Mouse (Mus musculus): Measurements from ENCODE around the gene Hist1h2bg.
"Not testable (repeated sequence)": the region's sequence is repeated elsewhere in the genome, so short reads cannot be mapped to it uniquely, and the experiment has no call there.

Hist1h2bg gene

GRCm38 (mm10) chr13:23537006-23537710, 34.0 kb upstream of the Hist1h2bg start:
- in situ Hi-C loops (cut with MboI, MseI): loop anchor here (10.0 kb wide), 1 partner anchor 1492 kb away; the partner anchor contains the start of genes Hist1h2ag, Hist1h2bj and Hist1h4i

DNA sequence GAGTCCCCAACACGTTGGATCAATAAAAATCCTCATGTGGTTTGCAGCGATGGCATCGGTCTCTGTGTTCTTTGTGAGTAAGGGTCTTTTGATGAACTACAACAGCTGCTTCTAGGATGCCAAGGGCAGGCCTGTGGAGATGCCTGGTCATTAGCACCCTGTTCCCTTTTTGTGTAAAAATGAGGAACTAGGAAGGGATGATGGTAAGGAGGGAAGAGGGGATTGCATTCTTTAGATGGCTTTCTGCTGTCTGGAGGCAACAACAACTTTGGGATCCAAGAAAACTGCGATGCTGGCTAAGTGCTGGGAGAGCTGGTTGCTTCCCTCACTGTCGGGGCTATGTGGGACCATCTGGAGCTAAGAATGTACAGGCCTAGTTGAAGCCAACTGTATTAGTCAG, 32.9 kb upstream of the Hist1h2bg start:
- in situ Hi-C loops (cut with MboI, MseI): loop anchor here (10.0 kb wide), 1 partner anchor 1493 kb away; the partner anchor contains the start of genes Hist1h2ag, Hist1h2bj and Hist1h4i

GRCm38 (mm10) chr13:23539821-23540220, 31.4 kb upstream of the Hist1h2bg start:
- in situ Hi-C loops (cut with MboI, MseI): loop anchor here (10.0 kb wide), 1 partner anchor 1495 kb away; the partner anchor contains the start of genes Hist1h2ag, Hist1h2bj and Hist1h4i

DNA sequence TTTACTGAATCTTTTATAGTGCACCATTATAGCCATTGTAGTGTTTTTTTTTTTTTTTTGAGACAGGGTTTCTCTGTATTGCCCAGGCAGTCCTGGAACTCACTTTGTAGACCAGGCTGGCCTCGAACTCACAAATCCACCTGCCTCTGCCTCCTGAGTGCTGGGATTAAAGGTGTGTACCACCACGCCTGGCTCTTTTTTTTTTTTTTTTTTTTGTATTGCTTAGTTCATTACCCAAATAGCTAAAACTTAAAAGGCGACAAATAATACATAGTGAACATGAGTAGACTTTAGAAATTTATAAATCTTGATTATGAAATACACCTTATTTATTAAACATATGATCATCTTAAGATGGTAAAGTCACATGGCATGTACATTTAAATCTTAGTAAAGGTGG, 29.7 kb upstream of the Hist1h2bg start:
- in situ Hi-C loops (cut with MboI, MseI): no loop called here

DNA sequence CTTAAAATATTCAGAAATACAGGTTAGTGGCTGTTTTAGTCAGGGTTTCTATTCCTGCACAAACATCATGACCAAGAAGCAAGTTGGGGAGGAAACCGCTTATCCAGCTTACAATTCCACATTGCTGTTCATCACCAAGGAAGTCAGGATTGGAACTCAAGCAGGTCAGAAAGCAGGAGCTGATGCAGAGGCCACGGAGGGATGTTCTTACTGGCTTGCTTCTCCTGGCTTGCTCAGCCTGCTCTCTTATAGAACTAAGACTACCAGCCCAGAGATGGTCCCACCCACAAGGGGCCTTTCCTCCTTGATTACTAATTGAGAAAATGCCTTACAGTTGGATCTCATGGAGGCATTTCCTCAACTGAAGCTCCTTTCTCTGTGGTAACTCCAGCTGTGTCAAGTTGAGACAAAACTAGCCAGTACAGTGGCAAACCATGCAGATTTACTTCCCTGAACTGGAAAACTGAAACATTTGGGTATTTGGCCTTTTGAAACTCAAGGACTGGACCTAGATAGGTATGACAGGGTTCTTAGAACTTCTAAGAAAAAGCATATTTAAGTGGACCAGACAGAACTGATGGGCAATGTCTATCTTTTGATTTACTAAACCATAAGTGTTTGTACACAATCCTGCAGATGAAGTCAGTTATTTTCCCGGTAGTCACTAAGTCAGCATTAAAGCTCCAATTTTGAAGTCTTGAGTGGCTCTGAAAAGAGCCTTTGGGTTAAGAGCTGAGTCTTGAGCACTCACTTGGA, 28.8 kb upstream of the Hist1h2bg start:
- in situ Hi-C loops (cut with MboI, MseI): not testable (repeated sequence)

GRCm38 (mm10) chr13:23542999-23543607, 28.1 kb upstream of the Hist1h2bg start, which contains the start of gene Hist1h2bh:
TSS of gene Hist1h2bh (minus strand) at chr13:23543392.
- in situ Hi-C loops (cut with MboI, MseI): not testable (repeated sequence)

DNA sequence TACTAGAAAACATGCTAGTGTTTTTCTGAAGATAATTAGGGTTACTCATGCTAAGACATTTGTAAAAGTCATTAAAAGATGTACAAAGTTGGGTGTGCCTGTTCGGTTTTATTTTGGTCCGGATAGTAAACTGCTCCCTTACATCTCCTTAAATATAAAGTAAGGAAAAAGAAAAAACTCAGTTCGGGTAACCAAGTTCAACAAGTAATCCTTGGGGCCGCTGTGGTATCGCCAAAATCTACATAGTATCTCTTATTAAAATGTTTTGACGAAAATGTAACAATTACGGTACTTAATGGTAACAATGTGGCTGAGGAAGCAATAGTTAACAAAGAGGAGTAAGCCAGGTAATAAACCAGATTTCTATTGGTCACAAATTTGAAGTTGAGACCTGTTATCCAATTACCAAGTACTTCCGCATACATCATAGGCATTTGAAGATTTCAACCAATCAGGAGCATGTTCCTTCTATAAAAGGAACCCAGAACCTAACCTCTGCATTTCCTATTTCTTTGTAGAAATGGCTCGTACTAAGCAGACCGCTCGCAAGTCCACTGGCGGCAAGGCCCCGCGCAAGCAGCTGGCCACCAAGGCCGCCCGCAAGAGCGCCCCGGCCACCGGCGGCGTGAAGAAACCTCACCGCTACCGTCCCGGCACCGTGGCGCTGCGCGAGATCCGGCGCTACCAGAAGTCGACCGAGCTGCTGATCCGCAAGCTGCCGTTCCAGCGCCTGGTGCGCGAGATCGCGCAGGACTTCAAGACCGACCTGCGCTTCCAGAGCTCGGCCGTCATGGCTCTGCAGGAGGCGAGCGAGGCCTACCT, 27.0 kb upstream of the Hist1h2bg start, which contains the start of gene Hist1h3f:
Gene Hist1h3f (plus strand): TSS at position 88 of the 822 bp plus-strand sequence.
- in situ Hi-C loops (cut with MboI, MseI): no loop called here

DNA sequence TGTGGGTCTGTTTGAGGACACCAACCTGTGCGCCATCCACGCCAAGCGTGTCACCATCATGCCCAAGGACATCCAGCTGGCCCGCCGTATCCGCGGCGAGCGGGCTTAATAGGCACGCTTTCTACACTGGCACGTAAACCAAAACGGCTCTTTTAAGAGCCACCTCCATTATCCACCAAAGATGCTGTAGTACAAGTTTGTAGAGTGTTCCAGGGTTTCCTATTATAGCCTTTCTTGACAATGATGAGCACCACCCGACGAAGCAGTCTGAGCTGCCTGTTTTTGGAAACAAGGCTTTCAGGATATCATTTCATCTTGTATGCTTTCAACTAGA, 26.4 kb upstream of the Hist1h2bg start:
- in situ Hi-C loops (cut with MboI, MseI): not testable (repeated sequence)

DNA sequence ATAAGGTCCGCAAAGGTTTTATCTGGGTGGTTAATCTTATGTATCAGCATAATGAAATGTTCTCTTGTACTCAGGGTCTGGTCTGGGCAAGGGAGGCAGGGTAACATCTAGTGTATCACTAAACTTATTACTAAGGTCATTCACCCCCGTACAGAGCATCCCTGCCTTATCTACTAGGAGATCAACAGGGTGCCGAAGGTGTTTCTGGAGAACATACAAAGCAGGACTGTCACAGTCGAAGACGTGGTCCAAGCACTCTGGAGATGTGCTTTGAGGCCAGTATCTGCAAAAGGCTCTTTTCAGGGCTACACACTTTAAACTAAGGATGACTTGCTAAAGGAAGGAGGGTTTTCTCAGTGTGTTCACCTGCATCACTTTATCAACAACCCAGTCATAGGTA, 24.5 kb upstream of the Hist1h2bg start:
- in situ Hi-C loops (cut with MboI, MseI): no loop called here

DNA sequence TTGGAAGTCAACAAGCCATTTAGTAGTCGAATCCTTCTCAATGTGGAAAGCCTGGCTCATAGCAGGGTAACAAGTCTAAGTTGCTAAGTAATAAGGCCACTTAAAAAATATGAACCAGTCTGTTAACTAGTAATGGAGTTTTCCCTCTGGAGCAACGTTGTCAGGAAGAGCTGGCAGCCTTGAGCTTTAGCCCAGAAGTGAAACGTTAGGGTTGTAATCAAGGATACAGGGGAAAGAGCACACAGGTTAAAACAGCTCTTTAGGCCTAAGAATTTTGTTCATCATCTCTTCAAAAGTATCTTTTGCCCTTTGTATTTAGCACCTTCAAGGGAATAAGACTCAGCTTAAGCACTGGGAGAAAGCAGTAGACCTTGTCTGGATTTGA, 20.4 kb upstream of the Hist1h2bg start:
- in situ Hi-C loops (cut with MboI, MseI): no loop called here

DNA sequence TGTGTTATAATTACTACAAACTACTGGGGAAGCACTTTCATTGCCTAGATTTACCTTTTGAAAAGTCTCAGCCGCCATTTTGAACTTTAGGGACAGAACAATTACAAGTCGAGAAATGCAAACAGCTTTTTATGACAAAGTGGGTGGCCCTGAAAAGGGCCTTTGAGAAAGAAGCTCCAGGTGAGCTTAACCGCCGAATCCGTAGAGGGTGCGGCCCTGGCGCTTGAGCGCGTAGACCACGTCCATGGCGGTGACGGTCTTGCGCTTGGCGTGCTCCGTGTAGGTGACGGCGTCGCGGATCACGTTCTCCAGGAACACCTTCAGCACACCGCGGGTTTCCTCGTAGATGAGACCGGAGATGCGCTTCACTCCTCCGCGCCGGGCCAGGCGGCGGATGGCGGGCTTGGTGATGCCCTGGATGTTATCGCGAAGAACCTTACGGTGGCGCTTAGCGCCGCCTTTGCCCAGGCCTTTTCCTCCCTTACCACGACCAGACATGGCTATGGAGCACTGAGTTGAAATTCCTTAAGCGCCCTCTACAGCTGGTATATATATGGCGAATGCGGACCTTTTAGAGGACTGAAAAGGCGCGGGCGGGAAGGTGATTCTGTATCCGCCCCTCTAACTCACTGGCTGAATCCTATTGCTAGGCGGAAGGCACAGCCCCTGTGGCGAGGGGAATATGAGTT, 19.9 kb upstream of the Hist1h2bg start, which contains the start of gene Hist1h4f:
Gene Hist1h4f (minus strand): TSS at position 503 of the 689 bp plus-strand sequence.
- in situ Hi-C loops (cut with MboI, MseI): not testable (repeated sequence)

DNA sequence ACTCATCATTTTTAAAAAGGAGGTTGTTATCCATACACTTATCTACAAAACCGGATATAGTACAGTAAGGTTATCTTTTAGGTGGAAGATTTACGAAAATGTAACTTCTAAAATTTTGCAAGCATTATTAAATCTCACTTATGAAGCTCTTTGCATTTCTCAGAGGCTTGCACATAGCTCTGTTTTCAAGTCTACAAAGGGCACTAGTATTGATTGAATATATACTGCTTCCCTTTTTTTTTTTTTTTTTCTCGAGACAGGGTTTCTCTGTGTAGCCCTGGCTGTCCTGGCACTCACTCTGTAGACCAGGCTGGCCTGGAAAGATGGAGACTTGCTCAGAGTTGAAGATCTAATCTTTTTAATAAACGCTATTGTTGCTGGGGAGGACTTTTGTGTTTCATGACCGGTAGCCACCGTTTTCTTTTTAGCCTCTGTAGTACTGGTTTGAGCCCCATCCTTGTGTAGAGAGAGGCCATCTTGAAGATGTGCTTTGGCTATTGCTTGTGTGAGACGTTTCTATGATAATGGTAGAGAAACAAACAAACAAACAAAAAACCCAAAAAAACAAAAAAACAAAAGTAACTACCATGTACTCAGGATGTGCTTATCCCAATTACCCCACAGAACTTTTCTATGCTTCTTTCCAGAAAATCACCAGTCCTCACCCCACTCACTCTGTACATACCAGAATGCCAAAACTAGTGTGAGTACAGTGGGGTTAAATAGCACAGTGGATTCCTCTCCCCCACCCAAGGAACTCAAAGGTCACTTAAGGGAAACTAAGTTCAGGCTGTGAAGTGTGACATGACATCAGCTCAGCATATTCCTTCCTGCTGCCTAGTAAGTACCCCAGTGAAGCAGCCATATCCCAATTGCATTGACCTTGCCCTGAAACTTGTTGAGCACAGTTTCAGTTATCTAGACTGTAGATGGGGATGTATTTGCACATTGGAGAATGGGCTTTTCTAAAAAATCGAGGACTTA, 19.0 kb upstream of the Hist1h2bg start:
- in situ Hi-C loops (cut with MboI, MseI): no loop called here

DNA sequence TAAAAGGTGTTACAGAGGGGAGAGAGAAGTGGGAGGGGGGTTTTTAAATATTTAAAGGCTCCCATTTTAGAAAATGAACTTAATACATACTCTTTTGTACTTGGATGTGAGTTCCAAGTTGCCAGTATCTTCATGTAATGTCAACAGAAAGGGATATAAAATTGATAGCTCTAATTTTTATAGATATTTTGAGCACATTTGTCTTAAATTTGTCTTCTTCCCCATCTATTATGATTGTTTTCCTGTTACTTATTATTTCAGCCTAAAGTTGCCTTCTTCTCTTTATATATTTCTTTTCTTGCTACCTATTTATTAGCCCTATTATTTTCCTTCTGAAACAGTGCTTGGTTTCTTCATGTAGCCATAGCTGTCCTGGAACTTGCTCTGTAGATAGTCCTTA, 18.2 kb upstream of the Hist1h2bg start, which contains the start of gene Hist1h1d:
Gene Hist1h1d (plus strand): TSS at position 301 of the 400 bp plus-strand sequence.
- in situ Hi-C loops (cut with MboI, MseI): no loop called here

- in situ Hi-C loops (cut with MboI, MseI): no loop called here
These were observed 16.8 kb upstream of the Hist1h2bg start for GRCm38 (mm10) chr13:23554393-23554792.

GRCm38 (mm10) chr13:23554925-23555838, 16.0 kb upstream of the Hist1h2bg start:
- in situ Hi-C loops (cut with MboI, MseI): no loop called here

DNA sequence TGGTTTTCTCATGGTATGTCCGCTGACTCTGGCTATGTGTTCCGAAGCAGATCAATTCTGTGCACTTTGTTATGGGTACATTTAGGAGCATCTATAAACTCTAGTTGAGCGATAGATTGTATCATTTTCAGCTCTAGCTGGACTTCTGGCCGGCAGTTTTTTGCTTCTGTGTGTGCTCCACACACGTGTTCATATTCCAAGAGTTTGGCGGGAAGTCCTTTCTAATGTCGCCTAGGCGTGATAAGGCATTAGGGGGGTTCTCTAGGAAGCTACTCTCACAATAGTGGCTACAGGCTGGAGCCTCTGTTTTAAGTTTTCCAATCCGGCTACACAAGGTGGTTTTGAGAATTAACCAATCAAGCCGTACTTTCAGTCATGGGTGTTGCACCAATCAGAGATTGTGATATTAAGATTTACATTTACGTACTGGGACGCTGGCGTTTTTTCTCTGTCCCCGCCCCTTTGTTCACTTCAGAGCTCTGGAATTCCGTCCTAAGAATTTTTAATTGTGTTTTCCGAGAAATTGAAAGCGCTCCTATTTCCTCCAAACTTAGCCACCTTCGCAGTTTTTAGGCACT, 15.3 kb upstream of the Hist1h2bg start:
- in situ Hi-C loops (cut with MboI, MseI): no loop called here

- in situ Hi-C loops (cut with MboI, MseI): no loop called here
These were observed 14.3 kb upstream of the Hist1h2bg start for GRCm38 (mm10) chr13:23556906-23557305.

DNA sequence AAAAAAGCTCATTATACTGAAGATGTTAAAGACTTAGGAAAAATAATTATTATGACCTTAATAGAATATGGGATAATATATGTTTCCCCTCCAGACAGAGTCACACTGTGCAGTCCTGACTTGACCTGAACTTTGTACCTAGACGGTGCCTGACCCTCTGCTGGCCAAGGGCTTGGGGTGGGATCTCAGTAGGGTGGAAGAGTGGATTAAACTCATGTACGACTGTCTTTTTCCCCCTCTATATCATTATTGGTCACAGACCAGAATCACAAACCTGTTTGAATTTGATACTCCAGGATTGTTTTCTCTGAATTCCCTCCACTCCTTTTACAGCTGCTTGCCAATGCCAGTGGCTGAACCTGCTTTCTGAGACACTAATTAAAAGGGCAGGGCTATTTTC, 10.5 kb upstream of the Hist1h2bg start:
- in situ Hi-C loops (cut with MboI, MseI): not testable (repeated sequence)

Data from T-helper 2 cell (primary cell).